Mouse (Mus musculus) intestine, embryonic 16.5 days (tissue): ENCODE data around the gene Frmd8. TPM values are rescaled to one million over a fixed set of nuclear protein-coding genes. Genes with fewer than 3 reads are reported as not detected.
A peak's percentile ranks its signal among the peaks of the same experiment; 100 is the strongest.

Source experiments
- ATAC-seq: fragments of 200-750 bp; cut with Nextera tagmentation; 2 replicates; pipeline ENCODE4 v1.8.0; 2017; ENCODE audit warnings: moderate TSS enrichment, moderate library complexity
- H3K27ac ChIP-seq: fragments of 300-500 bp; sonication (generic); 2 replicates; pipeline ENCODE4 v1.5.1; 2014; ENCODE audit warnings: mild to moderate bottlenecking, low read length
- H3K27me3 ChIP-seq: fragments of 300-500 bp; sonication (generic); replicated peaks from 2 replicates; pipeline ENCODE4 v1.6.1; 2014; ENCODE audit warnings: low read length, control low read depth, mixed read lengths; ENCODE audit not compliant: control insufficient read depth, insufficient read depth
- H3K36me3 ChIP-seq: fragments of 300-500 bp; sonication (generic); 2 replicates; pipeline ENCODE4 v1.6.1; 2014; ENCODE audit warnings: low read length, control low read depth; ENCODE audit not compliant: control insufficient read depth, insufficient read depth
- H3K4me1 ChIP-seq: fragments of 300-500 bp; sonication (generic); 2 replicates; pipeline ENCODE4 v1.6.1; 2014; ENCODE audit warnings: low read length, control low read depth, mixed read lengths; ENCODE audit not compliant: control insufficient read depth, insufficient read depth
- H3K4me2 ChIP-seq: fragments of 300-500 bp; sonication (generic); 2 replicates; pipeline ENCODE4 v1.6.1; 2014; ENCODE audit warnings: low read depth, low read length, control low read depth
- H3K4me3 ChIP-seq: fragments of 300-500 bp; sonication (generic); 2 replicates; pipeline ENCODE4 v1.5.1; 2014; ENCODE audit warnings: mild to moderate bottlenecking, low read length
- H3K9ac ChIP-seq: fragments of 300-500 bp; sonication (generic); 2 replicates; pipeline ENCODE4 v1.6.1; 2014; ENCODE audit warnings: low read depth, low read length
- H3K9me3 ChIP-seq: fragments of 300-500 bp; sonication (generic); 2 replicates; pipeline ENCODE4 v1.6.1; 2016; ENCODE audit warnings: low read length, control low read depth; ENCODE audit not compliant: control insufficient read depth
- WGBS: fragments of 180-500 bp; shearing (Covaris S2); extraction: QIAGEN DNeasy Blood & Tissue Kit; methylation state at CpG from one replicate; pipeline ENCODE4 v1.1.7; 2014; 5-methylcytosine and 5-hydroxymethylcytosine counted together
- polyA plus RNA-seq: library from polyadenylated mRNA; unstranded; fragments of >200 nt; fragmentation: Nextera tagmentation; extraction: Ambion mirVana; gene quantifications from 2 replicates; pipeline ENCODE4 v1.2.1, GENCODE M21; 2015

Gene Frmd8
- polyA plus RNA-seq, 1 experiment from 2014 or later, result 31.1 TPM

DNA sequence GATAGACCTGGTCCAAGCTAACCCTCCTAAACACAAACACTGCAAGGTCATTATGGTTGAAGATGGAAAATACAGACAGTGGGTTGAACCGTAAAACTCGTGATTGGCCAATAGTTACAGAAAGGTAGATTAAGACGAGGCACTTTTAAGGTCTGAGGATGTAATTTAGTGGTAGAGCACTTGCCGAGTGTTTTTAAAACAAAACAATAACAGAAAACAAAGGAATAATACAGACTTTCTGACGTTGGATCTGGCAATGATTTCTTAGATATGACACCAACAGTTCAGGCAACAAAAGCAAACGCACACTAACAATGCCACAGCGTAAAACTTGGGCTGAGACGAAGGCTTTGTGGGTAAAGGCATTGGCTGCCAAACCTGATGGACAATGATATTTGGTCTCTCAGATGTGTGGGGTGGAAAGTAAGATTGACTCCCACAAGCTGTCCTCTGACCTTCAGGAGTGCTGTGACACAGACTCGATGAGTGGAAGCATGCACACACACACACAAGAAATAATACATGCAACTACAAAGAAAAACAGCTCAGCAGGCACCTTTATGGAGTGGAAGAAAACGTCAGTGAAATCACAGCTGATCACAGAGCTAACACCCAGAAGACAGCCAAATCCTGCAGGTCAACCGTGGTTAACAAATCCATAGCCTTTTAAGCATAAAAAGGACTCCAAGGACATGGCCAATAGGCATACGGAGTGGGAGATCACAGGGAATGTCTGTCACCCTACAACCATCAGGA lies 36.8 kb downstream of the Frmd8 start:
- H3K4me1 ChIP-seq, result peaks cover 29% of the 10 kb centered on the region
- H3K27ac ChIP-seq, result no peak overlapping the region
- WGBS, result 82% methylated on average over 12 of the region's 12 CpGs
- H3K9me3 ChIP-seq, result no peaks in the 10 kb centered on the region
- H3K4me3 ChIP-seq, result no peak overlapping the region
- H3K27me3 ChIP-seq, result no peaks in the 10 kb centered on the region
- ATAC-seq, result no peak
- H3K9ac ChIP-seq, result no peak overlapping the region
- no peak overlapping the region for H3K4me2 ChIP-seq
- no peaks in the 10 kb centered on the region for H3K36me3 ChIP-seq

DNA sequence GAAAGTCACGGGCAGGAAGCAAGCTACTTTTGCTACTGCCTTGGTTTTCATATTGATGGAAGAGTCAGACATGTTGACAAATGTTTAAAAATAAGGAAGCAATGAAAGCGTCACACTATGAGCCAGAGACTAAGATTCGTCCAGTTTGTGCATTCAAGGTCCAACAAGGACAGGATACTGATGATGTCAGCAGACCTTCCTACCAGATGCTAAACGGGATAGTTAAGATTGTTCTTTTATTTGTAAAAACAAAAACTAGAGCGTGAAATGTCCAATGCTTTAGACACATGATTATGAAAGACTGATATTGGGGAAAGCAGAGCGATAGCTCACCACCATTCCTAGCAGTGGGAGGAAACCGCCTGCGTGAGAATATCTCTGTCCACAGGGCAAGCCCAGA lies 37.5 kb downstream of the Frmd8 start:
- Histone ChIP-seq H3K4me3 (no peak overlapping the region), H3K9me3 (no peaks in the 10 kb centered on the region), H3K27ac (no peak overlapping the region), H3K4me1 (peaks cover 24% of the 10 kb centered on the region), H3K9ac (no peak overlapping the region), H3K36me3 (no peaks in the 10 kb centered on the region), H3K27me3 (no peaks in the 10 kb centered on the region), H3K4me2 (no peak overlapping the region)
- 76% methylated on average over 8 of the region's 8 CpGs for WGBS
- no peak for ATAC-seq

DNA sequence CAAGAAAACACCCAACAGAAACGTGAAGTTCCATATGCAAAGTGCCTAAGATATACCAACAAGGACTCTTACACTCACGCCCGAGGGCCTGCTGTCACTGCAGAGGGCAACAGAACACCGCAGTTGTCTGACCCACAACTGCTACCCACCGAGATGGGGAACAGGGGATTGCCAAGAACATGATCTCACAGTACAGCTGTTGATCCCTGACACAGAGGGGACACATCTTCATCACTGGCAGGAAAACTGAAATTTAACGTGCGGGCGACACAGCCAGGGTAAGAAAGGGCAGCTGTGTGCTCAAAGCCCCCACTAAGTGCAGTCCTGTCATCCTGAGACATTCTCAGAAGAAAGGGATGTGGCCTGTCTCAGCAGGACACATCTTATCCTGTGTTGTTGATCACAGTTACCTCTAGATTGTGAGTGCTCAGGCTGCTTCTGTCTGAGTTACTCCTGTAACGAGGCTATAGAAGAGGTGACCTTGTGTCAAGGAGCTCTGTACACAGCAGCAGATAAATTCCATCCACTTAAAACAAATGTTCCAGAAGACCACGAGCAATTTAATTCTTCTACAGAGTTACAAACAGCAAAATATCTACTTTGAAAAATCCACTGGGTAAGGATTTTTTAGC lies 38.0 kb downstream of the Frmd8 start:
- peaks cover 21% of the 10 kb centered on the region for H3K4me1 ChIP-seq
- H3K27ac ChIP-seq, result no peak overlapping the region
- no peak overlapping the region for H3K9ac ChIP-seq
- WGBS, result 73% methylated on average over 10 of the region's 10 CpGs
- no peaks in the 10 kb centered on the region for H3K27me3 ChIP-seq
- no peaks in the 10 kb centered on the region for H3K9me3 ChIP-seq
- no peak overlapping the region for H3K4me3 ChIP-seq
- no peaks in the 10 kb centered on the region for H3K36me3 ChIP-seq
- no peak overlapping the region for H3K4me2 ChIP-seq
- ATAC-seq, result no peak

DNA sequence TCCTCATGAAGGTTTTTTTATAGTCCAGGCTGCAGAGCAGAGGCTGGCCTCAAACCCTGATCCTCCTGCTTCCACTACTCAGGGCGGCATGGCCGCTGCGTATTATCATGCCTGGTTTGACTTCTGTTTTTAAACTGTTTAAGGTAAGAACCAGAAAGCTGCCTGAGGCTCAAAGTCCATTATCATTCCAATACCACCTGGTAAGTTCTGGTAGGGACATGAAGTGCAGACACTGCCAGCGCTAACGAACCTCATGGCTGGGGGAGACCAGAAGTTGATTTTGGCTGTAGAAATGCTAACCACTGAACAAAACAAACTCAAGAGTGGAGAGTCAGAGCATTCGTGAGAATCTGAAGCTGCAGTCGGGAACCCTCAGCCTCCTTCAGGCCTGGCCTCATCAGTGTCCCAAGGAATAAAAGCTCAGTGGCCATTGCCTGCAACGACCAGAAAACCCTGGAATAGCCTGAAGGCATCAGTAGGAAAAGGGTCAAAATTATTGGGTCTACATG lies 39.1 kb downstream of the Frmd8 start:
- Histone ChIP-seq H3K9ac (no peak overlapping the region), H3K27ac (no peak overlapping the region), H3K36me3 (no peaks in the 10 kb centered on the region), H3K9me3 (no peaks in the 10 kb centered on the region), H3K4me3 (no peak overlapping the region), H3K4me1 (peaks cover 18% of the 10 kb centered on the region), H3K4me2 (no peak overlapping the region), H3K27me3 (no peaks in the 10 kb centered on the region)
- 83% methylated on average over 8 of the region's 8 CpGs for WGBS
- ATAC-seq, result no peak

DNA sequence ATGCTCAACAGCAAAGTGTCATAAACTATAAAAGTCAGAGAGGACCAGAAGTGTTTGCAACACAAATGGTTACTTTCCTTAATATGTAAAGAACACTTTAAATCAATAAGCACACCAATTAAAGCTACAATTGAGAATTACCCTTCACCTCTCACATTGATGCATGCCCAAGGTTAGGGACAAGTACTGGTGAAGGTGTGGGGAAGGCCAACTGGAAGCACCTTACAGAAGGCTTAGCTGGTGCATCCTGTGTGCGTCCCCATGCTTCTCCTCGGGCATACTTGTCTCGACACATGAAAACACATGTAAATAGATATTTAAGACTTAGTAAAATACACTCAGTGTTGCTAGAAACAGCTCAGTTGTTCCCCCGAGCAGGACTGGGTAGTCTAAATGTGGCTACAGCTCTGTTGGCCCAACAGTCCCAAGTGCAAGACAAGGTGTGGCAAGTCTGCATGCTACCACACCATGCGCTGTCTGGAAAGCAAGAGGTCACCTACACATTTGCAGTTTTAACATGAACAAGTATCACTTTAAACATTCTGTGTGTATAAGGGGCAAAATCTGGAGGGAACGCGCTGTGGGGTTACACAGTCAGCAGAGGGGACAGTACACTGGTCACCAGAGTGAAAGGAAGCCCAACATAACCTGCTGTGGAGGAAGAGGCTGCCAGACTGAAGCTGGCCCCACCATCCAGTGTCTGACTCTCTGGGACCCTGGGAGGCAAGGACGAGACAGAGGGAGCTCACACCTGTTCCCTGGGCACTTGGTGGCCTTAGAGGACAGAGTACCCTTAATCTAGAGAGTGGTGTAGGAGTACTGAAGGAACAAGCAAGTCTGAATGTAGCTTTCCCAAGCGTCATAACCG lies 39.8 kb downstream of the Frmd8 start:
- no peak overlapping the region for H3K4me3 ChIP-seq
- 0 out of 2 replicates have a peak overlapping the region, but pooled peaks have one; percentile 13 for H3K9ac ChIP-seq
- H3K4me1 ChIP-seq, result peaks cover 12% of the 10 kb centered on the region
- no peaks in the 10 kb centered on the region for H3K36me3 ChIP-seq
- no peak overlapping the region for H3K27ac ChIP-seq
- H3K27me3 ChIP-seq, result no peaks in the 10 kb centered on the region
- no peak overlapping the region for H3K4me2 ChIP-seq
- H3K9me3 ChIP-seq, result no peaks in the 10 kb centered on the region
- ATAC-seq, result no peak
- 89% methylated on average over 10 of the region's 10 CpGs for WGBS

DNA sequence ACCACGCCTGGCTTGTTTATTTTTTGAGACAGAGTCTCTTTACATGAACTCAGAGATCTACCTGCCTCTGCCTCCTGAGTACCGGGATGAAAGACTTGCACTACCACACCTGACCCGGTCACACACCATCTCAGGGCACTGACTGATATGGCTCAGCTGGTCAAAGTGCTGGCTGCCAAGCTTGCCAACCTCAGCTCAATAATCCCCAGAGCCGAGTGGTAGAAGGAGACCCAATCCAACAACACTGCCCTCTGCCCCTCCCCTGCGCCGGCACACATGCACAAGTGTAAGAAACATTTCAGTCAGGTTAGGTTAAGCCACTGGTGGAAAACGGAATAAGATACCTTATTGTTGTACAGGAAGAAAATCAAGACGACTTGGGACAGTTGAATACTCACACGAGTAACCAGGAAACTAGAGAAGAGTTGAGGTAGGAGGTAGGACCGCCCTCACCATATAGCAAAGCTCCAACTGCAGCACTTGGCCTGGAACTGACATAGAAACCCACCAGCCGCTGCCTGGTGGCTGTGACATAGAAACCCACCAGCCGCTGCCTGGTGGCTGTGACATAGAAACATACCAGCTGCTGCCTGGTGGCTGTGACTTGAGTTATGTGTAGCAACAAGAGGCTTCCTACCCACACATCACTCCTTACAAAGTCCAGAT lies 40.7 kb downstream of the Frmd8 start:
- no peak overlapping the region for H3K4me2 ChIP-seq
- no peak overlapping the region for H3K4me3 ChIP-seq
- H3K27me3 ChIP-seq, result no peaks in the 10 kb centered on the region
- 82% methylated on average over 12 of the region's 12 CpGs for WGBS
- no peak overlapping the region for H3K27ac ChIP-seq
- H3K9me3 ChIP-seq, result no peaks in the 10 kb centered on the region
- no peaks in the 10 kb centered on the region for H3K36me3 ChIP-seq
- peaks cover 8% of the 10 kb centered on the region for H3K4me1 ChIP-seq
- no peak for ATAC-seq
- H3K9ac ChIP-seq, result no peak overlapping the region

DNA sequence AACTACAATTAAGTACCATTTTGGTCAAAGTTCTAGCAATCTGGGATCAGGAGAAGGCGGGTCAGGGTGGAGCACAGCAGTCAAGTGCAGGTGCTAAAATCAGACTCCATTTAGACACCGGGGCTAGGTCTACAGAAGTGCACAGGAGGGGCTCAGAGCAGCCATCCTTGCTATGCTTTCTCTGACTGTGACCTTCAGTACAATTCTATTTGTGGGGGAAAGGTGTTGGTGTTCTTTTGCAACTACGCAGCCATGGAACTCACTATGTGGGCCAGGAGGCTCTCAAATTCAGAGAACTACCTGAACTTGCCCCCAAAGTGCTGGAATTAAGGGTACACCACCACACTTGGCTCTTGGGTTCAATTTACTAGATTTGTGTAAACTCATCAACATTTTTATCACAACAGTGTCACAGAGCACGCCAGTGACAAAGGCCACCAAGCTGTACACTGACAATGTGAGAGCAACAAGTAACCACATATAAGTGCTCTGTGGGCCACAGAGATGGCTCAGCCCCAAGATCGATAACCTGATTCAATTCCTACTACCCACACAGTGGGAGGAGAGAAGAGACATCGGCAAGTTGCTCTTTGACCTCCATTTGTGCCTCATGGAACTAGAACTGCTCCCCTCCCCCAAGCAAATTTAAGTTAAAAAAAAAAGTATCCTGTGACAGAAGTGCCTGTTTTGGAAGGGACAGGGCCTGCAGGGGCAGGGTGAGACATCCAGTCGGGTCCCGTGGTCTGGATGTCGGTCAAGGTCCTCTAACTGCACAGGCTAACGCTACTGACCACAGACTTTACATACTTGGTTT lies 41.6 kb downstream of the Frmd8 start:
- Histone ChIP-seq H3K27ac (0 out of 2 replicates have a peak overlapping the region, but pooled peaks have one; percentile 36), H3K4me2 (no peak overlapping the region), H3K9me3 (no peaks in the 10 kb centered on the region), H3K4me3 (no peak overlapping the region), H3K4me1 (peaks cover 8% of the 10 kb centered on the region), H3K9ac (no peak overlapping the region), H3K27me3 (no peaks in the 10 kb centered on the region), H3K36me3 (no peaks in the 10 kb centered on the region)
- 80% methylated on average over 10 of the region's 10 CpGs for WGBS
- no peak for ATAC-seq

DNA sequence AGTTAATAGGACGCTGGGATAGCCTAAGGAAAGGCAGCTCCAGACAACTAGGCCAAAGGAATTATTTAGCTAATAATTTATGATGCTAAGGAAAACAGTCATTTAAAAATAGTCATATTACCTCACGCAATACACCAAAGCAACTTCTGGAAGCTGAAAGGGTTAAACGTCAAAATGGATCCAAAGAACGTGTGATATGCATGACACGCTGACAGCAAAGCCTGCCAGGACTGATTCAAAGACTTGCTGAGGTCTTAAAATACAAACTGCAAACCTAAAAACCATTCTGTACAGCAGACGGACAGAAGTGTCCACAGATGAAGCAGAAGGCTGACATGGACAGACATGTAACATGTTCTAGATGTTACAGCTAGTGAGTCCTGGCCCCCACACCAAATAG lies 42.7 kb downstream of the Frmd8 start:
- peaks cover 11% of the 10 kb centered on the region for H3K4me1 ChIP-seq
- no peaks in the 10 kb centered on the region for H3K9me3 ChIP-seq
- H3K27ac ChIP-seq, result peak overlapping the region; percentile 29; the same call in 1 of the 2 replicates
- H3K4me2 ChIP-seq, result no peak overlapping the region
- no peak for ATAC-seq
- 68% methylated on average over 6 of the region's 6 CpGs for WGBS
- H3K36me3 ChIP-seq, result no peaks in the 10 kb centered on the region
- no peak overlapping the region for H3K9ac ChIP-seq
- no peak overlapping the region for H3K4me3 ChIP-seq
- H3K27me3 ChIP-seq, result no peaks in the 10 kb centered on the region
